Mouse (Mus musculus): ENCODE measurements around the gene Hivep3. TPM values are rescaled to one million over a fixed set of nuclear protein-coding genes. Genes with fewer than 3 reads are reported as not detected.

The Hivep3 gene
- polyA plus RNA-seq, 1 experiment, result 0.54 TPM

DNA sequence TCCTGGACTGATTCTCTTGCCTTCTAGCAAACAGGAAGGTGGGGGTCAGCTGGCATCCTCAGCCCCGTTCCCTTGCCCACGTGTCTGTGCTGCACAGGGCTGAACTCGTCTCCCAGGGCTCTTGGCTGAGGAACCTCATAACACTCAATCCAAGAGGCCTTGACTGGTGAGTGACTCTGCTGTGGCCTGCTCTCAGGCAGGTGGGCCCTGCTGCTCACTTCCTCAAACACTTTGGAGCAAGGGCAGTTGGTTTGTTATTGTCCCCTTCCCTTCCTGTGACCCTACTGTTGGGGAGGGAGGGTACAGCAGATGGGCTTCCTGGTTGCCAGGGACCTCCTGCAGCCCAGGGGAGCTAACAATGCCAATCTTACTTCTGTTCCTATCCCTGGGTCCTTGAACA is 94.8 kb downstream of the Hivep3 start:
- Histone ChIP-seq H3K79me2 (ENCODE audit: control insufficient read depth, insufficient read depth) (no peaks in the 10 kb centered on the region), H3K4me2 (ENCODE audit: low read depth) (no peak overlapping the region), H3ac (ENCODE audit: control insufficient read depth, insufficient read length) (no peak overlapping the region), H3K4me3 (no peak overlapping the region), H3K36me3 (ENCODE audit: control insufficient read depth, insufficient read depth) (no peaks in the 10 kb centered on the region), H3K27me3 (ENCODE audit: control insufficient read depth, insufficient read depth, insufficient read length) (no peaks in the 10 kb centered on the region)
- TF ChIP-seq TCF12 (IDR thresholded peaks at IDR 0.05; ENCODE audit: insufficient read depth, poor library complexity, severe bottlenecking) (no peak), USF1 (IDR thresholded peaks at IDR 0.05; ENCODE audit: low read depth) (no peak), MYOD1 (IDR thresholded peaks at IDR 0.05; ENCODE audit: control insufficient read depth in 1 of 3, insufficient read length in 2 of 3, low read depth in 2 of 3) (no peak), POLR2AphosphoS2 (IDR thresholded peaks at IDR 0.05; ENCODE audit: insufficient read length, low read depth) (no peak), MAX (IDR thresholded peaks at IDR 0.05; ENCODE audit: low read depth) (no peak), TCF3 (IDR thresholded peaks at IDR 0.05; ENCODE audit: insufficient read length, low read depth) (no peak), MYOG (IDR thresholded peaks at IDR 0.05; ENCODE audit: control insufficient read depth in 1 of 3, insufficient read depth in 1 of 3, insufficient read length in 2 of 3, low read depth in 2 of 3) (no peak), SRF (IDR thresholded peaks at IDR 0.05; ENCODE audit: control insufficient read depth, insufficient read length, low read depth) (no peak), POLR2A (IDR thresholded peaks at IDR 0.05; ENCODE audit: insufficient read length, low read depth) (no peak), CEBPB (IDR thresholded peaks at IDR 0.05; ENCODE audit: insufficient read depth, poor library complexity, severe bottlenecking) (no peak), REST (IDR thresholded peaks at IDR 0.05; ENCODE audit: insufficient read depth, insufficient read length) (no peak), E2F4 (IDR thresholded peaks at IDR 0.05; ENCODE audit: insufficient read depth) (no peak)

- Histone ChIP-seq H3K4me2 (ENCODE audit: low read depth) (no peak overlapping the region), H3K27me3 (ENCODE audit: control insufficient read depth, insufficient read depth, insufficient read length) (no peaks in the 10 kb centered on the region), H3ac (ENCODE audit: control insufficient read depth, insufficient read length) (no peak overlapping the region), H3K79me2 (ENCODE audit: control insufficient read depth, insufficient read depth) (no peaks in the 10 kb centered on the region), H3K4me3 (no peak overlapping the region), H3K36me3 (ENCODE audit: control insufficient read depth, insufficient read depth) (no peaks in the 10 kb centered on the region)
- TF ChIP-seq MYOD1 (IDR thresholded peaks at IDR 0.05; ENCODE audit: control insufficient read depth in 1 of 3, insufficient read length in 2 of 3, low read depth in 2 of 3) (no peak), SRF (IDR thresholded peaks at IDR 0.05; ENCODE audit: control insufficient read depth, insufficient read length, low read depth) (no peak), MYOG (IDR thresholded peaks at IDR 0.05; ENCODE audit: control insufficient read depth in 1 of 3, insufficient read depth in 1 of 3, insufficient read length in 2 of 3, low read depth in 2 of 3) (no peak), USF1 (IDR thresholded peaks at IDR 0.05; ENCODE audit: low read depth) (no peak), POLR2A (IDR thresholded peaks at IDR 0.05; ENCODE audit: insufficient read length, low read depth) (no peak), POLR2AphosphoS2 (IDR thresholded peaks at IDR 0.05; ENCODE audit: insufficient read length, low read depth) (no peak), TCF3 (IDR thresholded peaks at IDR 0.05; ENCODE audit: insufficient read length, low read depth) (no peak), CEBPB (IDR thresholded peaks at IDR 0.05; ENCODE audit: insufficient read depth, poor library complexity, severe bottlenecking) (no peak), REST (IDR thresholded peaks at IDR 0.05; ENCODE audit: insufficient read depth, insufficient read length) (no peak), MAX (IDR thresholded peaks at IDR 0.05; ENCODE audit: low read depth) (no peak), E2F4 (IDR thresholded peaks at IDR 0.05; ENCODE audit: insufficient read depth) (no peak), TCF12 (IDR thresholded peaks at IDR 0.05; ENCODE audit: insufficient read depth, poor library complexity, severe bottlenecking) (no peak)
Measured at GRCm38 (mm10) chr4:119828996-119829395, 95.4 kb downstream of the Hivep3 start.

DNA sequence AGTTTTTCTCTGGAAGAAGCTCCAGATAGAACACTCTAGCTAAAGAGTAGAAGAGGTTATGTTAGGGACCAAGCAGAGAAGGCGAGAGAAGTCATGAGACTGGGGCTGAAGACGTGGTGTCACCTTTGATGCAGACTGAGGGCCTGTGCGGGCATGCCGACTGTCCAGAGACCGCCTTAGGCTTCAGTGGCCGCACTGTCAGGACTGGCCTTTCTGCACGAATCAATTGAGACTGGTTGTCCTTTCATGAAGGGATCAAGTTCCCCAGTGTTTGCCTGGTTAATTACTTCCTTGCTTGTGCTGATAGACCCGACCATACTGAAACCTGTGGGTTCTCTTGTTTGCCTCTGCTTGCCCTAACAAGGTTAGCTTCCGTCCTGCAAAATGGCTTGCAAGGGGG is 99.7 kb downstream of the Hivep3 start:
- TF ChIP-seq USF1 (IDR thresholded peaks at IDR 0.05; ENCODE audit: low read depth) (no peak), TCF12 (IDR thresholded peaks at IDR 0.05; ENCODE audit: insufficient read depth, poor library complexity, severe bottlenecking) (no peak), TCF3 (IDR thresholded peaks at IDR 0.05; ENCODE audit: insufficient read length, low read depth) (no peak), E2F4 (IDR thresholded peaks at IDR 0.05; ENCODE audit: insufficient read depth) (no peak), POLR2A (IDR thresholded peaks at IDR 0.05; ENCODE audit: insufficient read length, low read depth) (no peak), MAX (IDR thresholded peaks at IDR 0.05; ENCODE audit: low read depth) (no peak), CEBPB (IDR thresholded peaks at IDR 0.05; ENCODE audit: insufficient read depth, poor library complexity, severe bottlenecking) (no peak)
- no peaks in the 10 kb centered on the region for H3K36me3 ChIP-seq (ENCODE audit: control insufficient read depth, insufficient read depth)
- H3K4me2 ChIP-seq (ENCODE audit: low read depth), result no peak overlapping the region
- no peak overlapping the region for H3K4me3 ChIP-seq
- no peaks in the 10 kb centered on the region for H3K79me2 ChIP-seq (ENCODE audit: control insufficient read depth, insufficient read depth)
- H3ac ChIP-seq (ENCODE audit: control insufficient read depth, insufficient read length), result no peak overlapping the region
- no peaks in the 10 kb centered on the region for H3K27me3 ChIP-seq (ENCODE audit: control insufficient read depth, insufficient read depth, insufficient read length)

DNA sequence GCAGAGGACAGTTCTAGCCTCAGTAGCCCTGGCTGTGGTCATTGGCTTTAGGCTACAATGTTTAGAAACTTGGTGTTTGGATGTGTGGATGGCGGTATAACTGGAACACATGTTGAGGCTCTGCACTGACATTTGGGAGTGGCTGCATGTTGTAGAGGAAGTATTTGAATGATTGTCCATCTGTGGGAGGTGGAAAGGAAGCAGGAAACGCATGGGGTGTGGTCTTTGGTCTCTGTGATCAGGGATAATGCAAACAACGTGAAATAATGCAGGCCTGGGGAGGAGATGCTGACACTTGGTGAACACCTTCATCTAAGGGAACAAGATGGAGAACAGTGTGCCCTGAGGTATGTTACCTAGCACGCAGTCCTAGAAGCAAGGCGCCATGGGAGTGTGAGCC is 100.3 kb downstream of the Hivep3 start:
- Histone ChIP-seq H3K27me3 (ENCODE audit: control insufficient read depth, insufficient read depth, insufficient read length) (no peaks in the 10 kb centered on the region), H3K4me2 (ENCODE audit: low read depth) (no peak overlapping the region), H3ac (ENCODE audit: control insufficient read depth, insufficient read length) (no peak overlapping the region), H3K4me3 (no peak overlapping the region), H3K79me2 (ENCODE audit: control insufficient read depth, insufficient read depth) (no peaks in the 10 kb centered on the region), H3K36me3 (ENCODE audit: control insufficient read depth, insufficient read depth) (no peaks in the 10 kb centered on the region)
- TF ChIP-seq MYOD1 (IDR thresholded peaks at IDR 0.05; ENCODE audit: control insufficient read depth in 1 of 3, insufficient read length in 2 of 3, low read depth in 2 of 3), result no peak
- no peak for TF ChIP-seq CEBPB (IDR thresholded peaks at IDR 0.05; ENCODE audit: insufficient read depth, poor library complexity, severe bottlenecking)
- no peak for TF ChIP-seq MAX (IDR thresholded peaks at IDR 0.05; ENCODE audit: low read depth)
- TF ChIP-seq TCF12 (IDR thresholded peaks at IDR 0.05; ENCODE audit: insufficient read depth, poor library complexity, severe bottlenecking), result no peak
- TF ChIP-seq TCF3 (IDR thresholded peaks at IDR 0.05; ENCODE audit: insufficient read length, low read depth), result no peak
- no peak for TF ChIP-seq E2F4 (IDR thresholded peaks at IDR 0.05; ENCODE audit: insufficient read depth)
- no peak for TF ChIP-seq USF1 (IDR thresholded peaks at IDR 0.05; ENCODE audit: low read depth)
- TF ChIP-seq POLR2A (IDR thresholded peaks at IDR 0.05; ENCODE audit: insufficient read length, low read depth), result no peak
- TF ChIP-seq REST (IDR thresholded peaks at IDR 0.05; ENCODE audit: insufficient read depth, insufficient read length), result no peak
- no peak for TF ChIP-seq POLR2AphosphoS2 (IDR thresholded peaks at IDR 0.05; ENCODE audit: insufficient read length, low read depth)
- no peak for TF ChIP-seq SRF (IDR thresholded peaks at IDR 0.05; ENCODE audit: control insufficient read depth, insufficient read length, low read depth)
- no peak for TF ChIP-seq MYOG (IDR thresholded peaks at IDR 0.05; ENCODE audit: control insufficient read depth in 1 of 3, insufficient read depth in 1 of 3, insufficient read length in 2 of 3, low read depth in 2 of 3)

GRCm38 (mm10) chr4:119836181-119836580 is 102.6 kb downstream of the Hivep3 start:
- Histone ChIP-seq H3K79me2 (ENCODE audit: control insufficient read depth, insufficient read depth) (no peaks in the 10 kb centered on the region), H3K4me3 (no peak overlapping the region), H3ac (ENCODE audit: control insufficient read depth, insufficient read length) (no peak overlapping the region), H3K4me2 (ENCODE audit: low read depth) (no peak overlapping the region), H3K27me3 (ENCODE audit: control insufficient read depth, insufficient read depth, insufficient read length) (no peaks in the 10 kb centered on the region), H3K36me3 (ENCODE audit: control insufficient read depth, insufficient read depth) (no peaks in the 10 kb centered on the region)
- TF ChIP-seq TCF3 (IDR thresholded peaks at IDR 0.05; ENCODE audit: insufficient read length, low read depth), result no peak
- no peak for TF ChIP-seq MAX (IDR thresholded peaks at IDR 0.05; ENCODE audit: low read depth)
- TF ChIP-seq REST (IDR thresholded peaks at IDR 0.05; ENCODE audit: insufficient read depth, insufficient read length), result no peak
- no peak for TF ChIP-seq SRF (IDR thresholded peaks at IDR 0.05; ENCODE audit: control insufficient read depth, insufficient read length, low read depth)
- TF ChIP-seq POLR2A (IDR thresholded peaks at IDR 0.05; ENCODE audit: insufficient read length, low read depth), result no peak
- no peak for TF ChIP-seq TCF12 (IDR thresholded peaks at IDR 0.05; ENCODE audit: insufficient read depth, poor library complexity, severe bottlenecking)
- no peak for TF ChIP-seq MYOD1 (IDR thresholded peaks at IDR 0.05; ENCODE audit: control insufficient read depth in 1 of 3, insufficient read length in 2 of 3, low read depth in 2 of 3)
- TF ChIP-seq CEBPB (IDR thresholded peaks at IDR 0.05; ENCODE audit: insufficient read depth, poor library complexity, severe bottlenecking), result no peak
- no peak for TF ChIP-seq E2F4 (IDR thresholded peaks at IDR 0.05; ENCODE audit: insufficient read depth)
- TF ChIP-seq POLR2AphosphoS2 (IDR thresholded peaks at IDR 0.05; ENCODE audit: insufficient read length, low read depth), result no peak
- TF ChIP-seq USF1 (IDR thresholded peaks at IDR 0.05; ENCODE audit: low read depth), result no peak
- TF ChIP-seq MYOG (IDR thresholded peaks at IDR 0.05; ENCODE audit: control insufficient read depth in 1 of 3, insufficient read depth in 1 of 3, insufficient read length in 2 of 3, low read depth in 2 of 3), result no peak

All from myocyte (in vitro differentiated cells).